ENCODE assay signal across 13 mouse cellular contexts in genomic region chr12:49381721-49382365, GRCm38 (mm10). TPM values are rescaled to one million over a fixed set of nuclear protein-coding genes. Genes with fewer than 3 reads are reported as not detected.
DNase-seq lines count a peak whose midpoint lies in the region; ATAC-seq and TF ChIP-seq lines count a peak whose summit lies in the region.
"Had no signal": no experiment of that assay in that cellular context is flagged by ENCODE, and none has a peak within 500 bp of the region (broad histone marks: within the 10 kb centered on the region; RNA-seq: fewer than 3 reads in every experiment).

No protein-coding gene starts in this region.

- no peaks in the 10 kb centered on the region for H3K9me3 ChIP-seq in hindbrain, embryonic 11.5 days (ENCODE audit: control insufficient read depth, low read length)
- H3K9me3 ChIP-seq in hindbrain, embryonic 12.5 days (replicated peaks) = no peaks in the 10 kb centered on the region
- no peaks in the 10 kb centered on the region for H3K9me3 ChIP-seq in midbrain, embryonic 14.5 days (ENCODE audit: control insufficient read depth, low read length)
- no peaks in the 10 kb centered on the region for H3K9me3 ChIP-seq in midbrain, postnatal 0 days (ENCODE audit: low read length)
- no peaks in the 10 kb centered on the region for H3K9me3 ChIP-seq in forebrain, embryonic 12.5 days
- H3K9me3 ChIP-seq in kidney, embryonic 15.5 days (replicated peaks) = no peaks in the 10 kb centered on the region

- H3K4me3 ChIP-seq in hindbrain, embryonic 11.5 days (ENCODE audit: low read depth, low read length) = no peak overlapping the region
- H3K4me3 ChIP-seq in hindbrain, embryonic 12.5 days = no peak overlapping the region
- no peak overlapping the region for H3K4me3 ChIP-seq in midbrain, embryonic 14.5 days (replicated peaks; ENCODE audit: low read depth, low read length)
- no peak overlapping the region for H3K4me3 ChIP-seq in midbrain, postnatal 0 days (ENCODE audit: low read depth, low read length)
- peak overlapping the region; percentile 92 for H3K4me3 ChIP-seq in forebrain, embryonic 12.5 days (replicated peaks)
- H3K4me3 ChIP-seq in kidney, embryonic 15.5 days (replicated peaks) = no peak overlapping the region
- H3K4me3 ChIP-seq: heart, adult 2 months had no signal

- H3K27ac ChIP-seq in hindbrain, embryonic 11.5 days (ENCODE audit: low read depth, low read length) = no peak overlapping the region
- no peak overlapping the region for H3K27ac ChIP-seq in hindbrain, embryonic 12.5 days
- no peak overlapping the region for H3K27ac ChIP-seq in midbrain, embryonic 14.5 days (replicated peaks; ENCODE audit: low read depth, low read length)
- H3K27ac ChIP-seq in midbrain, postnatal 0 days (ENCODE audit: low read depth, low read length) = no peak overlapping the region
- peak overlapping the region; percentile 100 for H3K27ac ChIP-seq in forebrain, embryonic 12.5 days
- no peak overlapping the region for H3K27ac ChIP-seq in kidney, embryonic 15.5 days
- H3K27ac ChIP-seq: heart, adult 2 months; liver, embryonic 14.5 days had no signal

- no peak for TF ChIP-seq CTCF in midbrain, postnatal 0 days (IDR thresholded peaks at IDR 0.05)

- ATAC-seq in hindbrain, embryonic 11.5 days (ENCODE audit: low FRiP score) = no peak
- no peak for ATAC-seq in hindbrain, embryonic 12.5 days (ENCODE audit: low FRiP score)
- no peak for ATAC-seq in midbrain, embryonic 14.5 days (ENCODE audit: low FRiP score, low TSS enrichment)
- ATAC-seq in midbrain, postnatal 0 days (ENCODE audit: low FRiP score) = no peak
- peak; percentile 45 for ATAC-seq in forebrain, embryonic 12.5 days (ENCODE audit: low FRiP score)
- ATAC-seq in kidney, embryonic 15.5 days (replicated peaks; ENCODE audit: low FRiP score) = no peak
- ATAC-seq: hindbrain, embryonic 16.5 days had no signal

- WGBS in hindbrain, embryonic 11.5 days = under 1% methylated on average over 19 of the region's 19 CpGs
- under 1% methylated on average over 19 of the region's 19 CpGs for WGBS in hindbrain, embryonic 12.5 days
- under 1% methylated on average over 19 of the region's 19 CpGs for WGBS in midbrain, embryonic 14.5 days
- under 1% methylated on average over 19 of the region's 19 CpGs for WGBS in midbrain, postnatal 0 days
- under 1% methylated on average over 19 of the region's 19 CpGs for WGBS in forebrain, embryonic 12.5 days
- under 1% methylated on average over 19 of the region's 19 CpGs for WGBS in kidney, embryonic 15.5 days

- H3K36me3 ChIP-seq in hindbrain, embryonic 11.5 days (ENCODE audit: control insufficient read depth, insufficient read depth, low read length) = no peaks in the 10 kb centered on the region
- no peaks in the 10 kb centered on the region for H3K36me3 ChIP-seq in hindbrain, embryonic 12.5 days
- no peaks in the 10 kb centered on the region for H3K36me3 ChIP-seq in midbrain, embryonic 14.5 days (ENCODE audit: control insufficient read depth, insufficient read depth, low read length)
- no peaks in the 10 kb centered on the region for H3K36me3 ChIP-seq in midbrain, postnatal 0 days (ENCODE audit: insufficient read depth, low read length)
- peaks cover 9% of the 10 kb centered on the region; the same call in 1 of the 2 replicates for H3K36me3 ChIP-seq in forebrain, embryonic 12.5 days (replicated peaks)
- no peaks in the 10 kb centered on the region for H3K36me3 ChIP-seq in kidney, embryonic 15.5 days

- no peak overlapping the region for H3K9ac ChIP-seq in hindbrain, embryonic 11.5 days (ENCODE audit: low read depth, low read length)
- no peak overlapping the region for H3K9ac ChIP-seq in hindbrain, embryonic 12.5 days
- no peak overlapping the region for H3K9ac ChIP-seq in midbrain, embryonic 14.5 days (replicated peaks; ENCODE audit: low read length)
- no peak overlapping the region for H3K9ac ChIP-seq in midbrain, postnatal 0 days (replicated peaks; ENCODE audit: low read length, poor library complexity, severe bottlenecking)
- H3K9ac ChIP-seq in forebrain, embryonic 12.5 days = peak overlapping the region; percentile 100
- no peak overlapping the region for H3K9ac ChIP-seq in kidney, embryonic 15.5 days
- H3K9ac ChIP-seq: liver, embryonic 14.5 days had no signal

- DNase-seq in hindbrain, embryonic 11.5 days (ENCODE audit: low spot score) = peak; percentile 65
- DNase-seq in midbrain, embryonic 14.5 days = peak; percentile 51
- no peak for DNase-seq in midbrain, postnatal 0 days (ENCODE audit: low spot score)
- DNase-seq in right cerebral cortex, postnatal 14 days = peak; percentile 58
- no peak for DNase-seq in adrenal gland, postnatal 10 days
- DNase-seq: heart, adult 2 months had no signal

- H3K4me1 ChIP-seq in hindbrain, embryonic 11.5 days (replicated peaks; ENCODE audit: control insufficient read depth, insufficient read depth, low read length) = peaks cover 5% of the 10 kb centered on the region; the same call in 1 of the 2 replicates
- peaks cover 12% of the 10 kb centered on the region for H3K4me1 ChIP-seq in hindbrain, embryonic 12.5 days
- H3K4me1 ChIP-seq in midbrain, embryonic 14.5 days (ENCODE audit: control insufficient read depth, insufficient read depth, low read length) = no peaks in the 10 kb centered on the region
- no peaks in the 10 kb centered on the region for H3K4me1 ChIP-seq in midbrain, postnatal 0 days (ENCODE audit: insufficient read depth, low read length)
- peaks cover 8% of the 10 kb centered on the region; the same call in 1 of the 2 replicates for H3K4me1 ChIP-seq in forebrain, embryonic 12.5 days
- peaks cover 14% of the 10 kb centered on the region for H3K4me1 ChIP-seq in kidney, embryonic 15.5 days

- peaks cover 90% of the 10 kb centered on the region for H3K27me3 ChIP-seq in hindbrain, embryonic 11.5 days (ENCODE audit: control insufficient read depth, insufficient read depth, low read length)
- peaks cover 87% of the 10 kb centered on the region for H3K27me3 ChIP-seq in hindbrain, embryonic 12.5 days
- H3K27me3 ChIP-seq in midbrain, embryonic 14.5 days (ENCODE audit: control insufficient read depth, insufficient read depth, low read length) = peaks cover 83% of the 10 kb centered on the region
- peaks cover 72% of the 10 kb centered on the region for H3K27me3 ChIP-seq in midbrain, postnatal 0 days (ENCODE audit: insufficient read depth, low read length)
- peaks cover 46% of the 10 kb centered on the region for H3K27me3 ChIP-seq in forebrain, embryonic 12.5 days
- peaks cover 99% of the 10 kb centered on the region for H3K27me3 ChIP-seq in kidney, embryonic 15.5 days

- no peak overlapping the region for H3K4me2 ChIP-seq in hindbrain, embryonic 11.5 days (replicated peaks; ENCODE audit: low read depth, low read length)
- no peak overlapping the region for H3K4me2 ChIP-seq in hindbrain, embryonic 12.5 days (replicated peaks)
- no peak overlapping the region for H3K4me2 ChIP-seq in midbrain, embryonic 14.5 days (ENCODE audit: low read length)
- no peak overlapping the region for H3K4me2 ChIP-seq in midbrain, postnatal 0 days (ENCODE audit: low read depth, low read length, poor library complexity, severe bottlenecking)
- H3K4me2 ChIP-seq in forebrain, embryonic 12.5 days = peak overlapping the region; percentile 56
- H3K4me2 ChIP-seq in kidney, embryonic 15.5 days = no peak overlapping the region

RNA-seq across cellular contexts. Expression of gene Foxg1, which starts 0.6 kb away (rescaled TPM):
- 0.39 and 0.49 TPM in 2 replicates for polyA plus RNA-seq in hindbrain, embryonic 11.5 days (2014; fragmentation: Nextera tagmentation; extraction: Ambion mirVana)
- 0.68 and 1.9 TPM in 2 replicates for polyA plus RNA-seq in hindbrain, embryonic 12.5 days (2016; fragmentation: Nextera tagmentation; extraction: Ambion mirVana)
- 0.16 and 0.28 TPM in 2 replicates for polyA plus RNA-seq in midbrain, embryonic 14.5 days (2014; fragmentation: Nextera tagmentation; extraction: Ambion mirVana)
- total RNA-seq in midbrain, postnatal 0 days (2014; rRNA removed) = 0.05 and 1.4 TPM in 2 replicates
- 0.15 and 0.77 TPM in 2 replicates for polyA plus RNA-seq in midbrain, postnatal 0 days (2015; fragmentation: Nextera tagmentation; extraction: Ambion mirVana)
- 59.7 and 68.4 TPM in 2 replicates for polyA plus RNA-seq in forebrain, embryonic 12.5 days (2016; fragmentation: Nextera tagmentation; extraction: Ambion mirVana)
- polyA plus RNA-seq in kidney, embryonic 15.5 days (2015; fragmentation: Nextera tagmentation; extraction: Ambion mirVana) = not detected in 2 replicates
- total RNA-seq in adrenal gland, postnatal 10 days (2021) = 1 to 10 TPM in 1 of 2 experiments, not detected in 1; 1.4 TPM
- total RNA-seq: heart, adult 2 months; megakaryocyte, adult 5-6 weeks had no signal
- polyA plus RNA-seq: hindbrain, embryonic 16.5 days; liver, embryonic 14.5 days; neural tube, embryonic 14.5 days had no signal

RNA-seq across cellular contexts. Expression of gene Gm43517, which starts 3.1 kb away (rescaled TPM):
- polyA plus RNA-seq in hindbrain, embryonic 11.5 days (2014; fragmentation: Nextera tagmentation; extraction: Ambion mirVana) = 0.08 TPM in 1 of 2 replicates, not detected in the other
- 0.07 and 0.08 TPM in 2 replicates for polyA plus RNA-seq in hindbrain, embryonic 12.5 days (2016; fragmentation: Nextera tagmentation; extraction: Ambion mirVana)
- polyA plus RNA-seq in midbrain, embryonic 14.5 days (2014; fragmentation: Nextera tagmentation; extraction: Ambion mirVana) = not detected in 2 replicates
- 0.27 TPM in 1 of 2 replicates, not detected in the other for total RNA-seq in midbrain, postnatal 0 days (2014; rRNA removed)
- not detected in 2 replicates for polyA plus RNA-seq in midbrain, postnatal 0 days (2015; fragmentation: Nextera tagmentation; extraction: Ambion mirVana)
- polyA plus RNA-seq in forebrain, embryonic 12.5 days (2016; fragmentation: Nextera tagmentation; extraction: Ambion mirVana) = 1.9 and 2.2 TPM in 2 replicates
- polyA plus RNA-seq in kidney, embryonic 15.5 days (2015; fragmentation: Nextera tagmentation; extraction: Ambion mirVana) = not detected in 2 replicates
- under 1 TPM in 1 of 2 experiments, not detected in 1; 0.12 TPM for total RNA-seq in adrenal gland, postnatal 10 days (2021)
- total RNA-seq: heart, adult 2 months; megakaryocyte, adult 5-6 weeks had no signal
- polyA plus RNA-seq: heart, adult 2 months; hindbrain, embryonic 16.5 days; liver, embryonic 14.5 days; neural tube, embryonic 14.5 days had no signal

Comparison
In these comparisons a context has a peak if more than half of its experiments do, and no peak if none do; other contexts are left out.
1. DNase-seq: peak in hindbrain, embryonic 11.5 days (single experiment), midbrain, embryonic 14.5 days (single experiment) and right cerebral cortex, postnatal 14 days (single experiment); none in midbrain, postnatal 0 days (single experiment) and adrenal gland, postnatal 10 days (single experiment).
2. RNA of gene Foxg1, which starts 0.6 kb away (polyA plus RNA-seq): 59.7 to 68.4 TPM in forebrain, embryonic 12.5 days; 0.68 to 1.9 TPM in hindbrain, embryonic 12.5 days, 0.15 to 0.77 TPM in midbrain, postnatal 0 days, 0.39 to 0.49 TPM in hindbrain, embryonic 11.5 days, 0.16 to 0.28 TPM in midbrain, embryonic 14.5 days and not detected in kidney, embryonic 15.5 days; every median in the first group is over 10 times any median in the second.